Mouse (Mus musculus) liver, embryonic 14.5 days (tissue): ENCODE measurements around the gene Eddm3b.
A peak's percentile ranks its signal among the peaks of the same experiment; 100 is the strongest.

ENCODE experiments used
- CTCF ChIP-seq: IDR thresholded peaks from 2 replicates; pipeline ENCODE4 v1.5.1; 2016; ENCODE audit warnings: antibody characterized with exemption, low read depth, control low read depth
- EP300 ChIP-seq: IDR thresholded peaks from 2 replicates; pipeline ENCODE4 v1.6.1; 2016; ENCODE audit warnings: antibody characterized with exemption, low read depth

- TF ChIP-seq CTCF, result peak; percentile 70
- no peak for TF ChIP-seq EP300
Measured at GRCm38 (mm10) chr14:51069617-51070016, 44.6 kb upstream of the Eddm3b start.
